15 mouse cellular contexts compared by ENCODE assay signal in the genomic region with DNA sequence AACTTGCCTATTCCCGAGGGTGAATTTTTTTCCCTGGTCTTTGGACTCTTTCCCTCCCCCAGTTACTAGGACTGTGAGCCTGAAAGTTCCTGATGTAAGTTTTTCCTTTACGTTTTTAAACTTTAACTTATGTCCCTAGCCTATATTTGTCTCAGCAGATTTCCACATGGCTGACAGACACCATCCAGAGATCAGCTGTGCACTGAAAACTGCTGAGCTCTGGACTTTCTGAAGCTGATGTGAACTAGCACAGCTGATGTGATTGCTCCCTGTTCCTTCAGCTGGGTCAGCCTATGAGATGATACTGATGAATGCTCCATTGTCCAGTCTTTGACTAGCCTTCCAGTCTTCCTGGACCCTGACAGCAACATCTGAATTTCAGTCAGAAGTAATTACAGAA.
"Had no signal": no experiment of that assay in that cellular context is flagged by ENCODE, and none has a peak within 500 bp of the region (broad histone marks: within the 10 kb centered on the region; RNA-seq: fewer than 3 reads in every experiment).

No protein-coding gene starts in this region.

- H3K27me3 ChIP-seq: limb, embryonic 13.5 days; liver, embryonic 13.5 days; neural tube, embryonic 13.5 days had no signal

- H3K4me1 ChIP-seq: limb, embryonic 13.5 days; liver, embryonic 13.5 days; midbrain, embryonic 10.5 days; neural tube, embryonic 13.5 days had no signal

- H3K4me3 ChIP-seq: limb, embryonic 13.5 days; liver, embryonic 13.5 days; midbrain, embryonic 10.5 days; neural tube, embryonic 13.5 days had no signal

- H3K36me3 ChIP-seq: limb, embryonic 13.5 days; liver, embryonic 13.5 days; midbrain, embryonic 10.5 days; neural tube, embryonic 13.5 days had no signal

- ATAC-seq: hindbrain, postnatal 0 days had no signal

- H3K27ac ChIP-seq: hindbrain, postnatal 0 days; limb, embryonic 13.5 days; liver, embryonic 13.5 days; midbrain, embryonic 10.5 days; neural tube, embryonic 13.5 days had no signal

- H3K4me2 ChIP-seq: limb, embryonic 13.5 days; liver, embryonic 13.5 days; lung, embryonic 14.5 days; neural tube, embryonic 13.5 days had no signal

- H3K9me3 ChIP-seq: limb, embryonic 13.5 days; liver, embryonic 13.5 days; midbrain, embryonic 10.5 days; neural tube, embryonic 13.5 days had no signal

- DNase-seq: kidney, adult 18-20 months; kidney, postnatal 10 days; left cerebral cortex, postnatal 4 days; liver, embryonic 13.5 days; lung, embryonic 14.5 days; lung, postnatal 10 days; lung, postnatal 4 days; midbrain, embryonic 14.5 days; right cerebral cortex, adult 18-20 months; right cerebral cortex, postnatal 25 days; thymus, postnatal 14 days had no signal

- H3K9ac ChIP-seq: limb, embryonic 13.5 days; liver, embryonic 13.5 days; lung, embryonic 14.5 days; neural tube, embryonic 13.5 days had no signal
